Mouse (Mus musculus) embryonic fibroblast, embryonic 13.5 days (primary cell): ENCODE measurements around the gene Npas3.

Experiments used
- CTCF ChIP-seq: IDR thresholded peaks from 2 replicates; pipeline ENCODE4 v1.5.1; 2011; ENCODE audit warnings: mild to moderate bottlenecking, control low read depth, low read length, moderate library complexity, borderline replicate concordance; ENCODE audit not compliant: insufficient read depth
- POLR2A ChIP-seq: IDR thresholded peaks from 2 replicates; pipeline ENCODE4 v1.6.1; 2011; ENCODE audit warnings: low read depth, mild to moderate bottlenecking, control low read depth, low read length, moderate library complexity

- TF ChIP-seq CTCF (no peak), POLR2A (no peak)
Observed at GRCm38 (mm10) chr12:54048126-54048525, 799.6 kb downstream of the Npas3 start.
